12 mouse cellular contexts compared by ENCODE assay signal in the genomic region with DNA sequence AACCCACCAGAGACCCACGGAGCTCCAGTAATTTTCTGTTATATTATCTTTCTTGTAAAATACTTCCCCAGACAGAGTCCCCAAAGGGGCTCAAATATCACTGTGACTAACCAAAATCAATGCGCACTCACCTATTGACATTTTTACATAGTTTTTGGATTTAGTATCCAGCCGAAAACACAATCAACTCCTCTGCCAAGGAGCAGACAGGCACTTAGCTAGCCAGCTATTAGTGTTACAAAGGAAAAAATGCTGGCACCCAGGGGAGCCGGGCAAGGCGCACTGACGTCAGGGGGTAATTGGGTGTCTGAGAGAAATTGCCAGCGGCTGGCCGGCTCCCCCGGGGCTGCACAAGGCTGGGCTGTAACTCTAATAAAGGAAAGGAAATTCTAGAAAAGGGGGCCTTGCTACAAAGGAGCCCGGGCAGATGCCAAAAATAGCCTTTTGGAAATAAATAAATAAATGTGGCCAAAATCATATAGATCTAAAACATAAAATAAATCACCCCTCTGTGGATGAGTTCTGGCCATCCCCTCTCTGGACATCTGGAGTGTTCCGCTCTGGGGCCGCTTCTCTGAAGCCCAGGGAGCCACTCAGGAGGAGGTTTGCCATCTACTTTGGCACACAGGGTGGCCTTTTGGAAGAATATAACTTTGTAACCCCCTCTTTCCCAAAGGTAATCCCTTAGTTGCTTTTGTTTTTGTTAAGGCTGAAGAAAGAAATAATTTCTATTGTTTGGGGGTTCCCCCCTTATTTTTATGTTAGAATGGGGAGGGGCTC.
A peak's percentile ranks its signal among the peaks of the same experiment; 100 is the strongest.
DNase-seq lines count a peak whose midpoint lies in the region; ATAC-seq lines count a peak whose summit lies in the region.
"Had no signal": no experiment of that assay in that cellular context is flagged by ENCODE, and none has a peak within 500 bp of the region (broad histone marks: within the 10 kb centered on the region; RNA-seq: fewer than 3 reads in every experiment).

No protein-coding gene starts in this region.

- no peaks in the 10 kb centered on the region for H3K27me3 ChIP-seq in embryonic facial prominence, embryonic 14.5 days (replicated peaks; ENCODE audit: control insufficient read depth, insufficient read depth, low read length)
- no peaks in the 10 kb centered on the region for H3K27me3 ChIP-seq in hindbrain, embryonic 14.5 days (ENCODE audit: control insufficient read depth, insufficient read depth, low read length)
- no peaks in the 10 kb centered on the region for H3K27me3 ChIP-seq in midbrain, embryonic 12.5 days

- H3K27ac ChIP-seq in embryonic facial prominence, embryonic 14.5 days (replicated peaks; ENCODE audit: low read depth, low read length), result peak overlapping the region; percentile 70; the same call in 1 of the 2 replicates
- H3K27ac ChIP-seq in hindbrain, embryonic 14.5 days, result peak overlapping the region; percentile 71
- H3K27ac ChIP-seq in midbrain, embryonic 12.5 days (replicated peaks), result peak overlapping the region; percentile 93
- H3K27ac ChIP-seq: heart, adult 2 months; left cerebral cortex, adult 2 months had no signal

- H3K4me2 ChIP-seq in embryonic facial prominence, embryonic 14.5 days (ENCODE audit: low read depth, low read length), result peak overlapping the region; percentile 23; the same call in 1 of the 2 replicates
- H3K4me2 ChIP-seq in hindbrain, embryonic 14.5 days (replicated peaks), result peak overlapping the region; percentile 21
- H3K4me2 ChIP-seq in midbrain, embryonic 12.5 days (replicated peaks), result peak overlapping the region; percentile 19; the same call in 1 of the 2 replicates

- H3K9ac ChIP-seq in embryonic facial prominence, embryonic 14.5 days (ENCODE audit: low read depth, low read length), result 0 out of 2 replicates have a peak overlapping the region, but pooled peaks have one; percentile 25
- peak overlapping the region; percentile 18; the same call in 1 of the 2 replicates for H3K9ac ChIP-seq in hindbrain, embryonic 14.5 days
- 0 out of 2 replicates have a peak overlapping the region, but pooled peaks have one; percentile 34 for H3K9ac ChIP-seq in midbrain, embryonic 12.5 days (replicated peaks)

- no peak overlapping the region for H3K4me3 ChIP-seq in embryonic facial prominence, embryonic 14.5 days (ENCODE audit: low read depth, low read length)
- no peak overlapping the region for H3K4me3 ChIP-seq in hindbrain, embryonic 14.5 days (replicated peaks; ENCODE audit: low read length)
- no peak overlapping the region for H3K4me3 ChIP-seq in midbrain, embryonic 12.5 days
- H3K4me3 ChIP-seq: heart, adult 2 months; left cerebral cortex, adult 2 months had no signal

- peak; percentile 84 for DNase-seq in Muller cell, postnatal 12 days (ENCODE audit: inconsistent ontology term)
- DNase-seq in embryonic facial prominence, embryonic 14.5 days (ENCODE audit: low spot score), result peak; percentile 79
- peak; percentile 63 for DNase-seq in hindbrain, embryonic 14.5 days (ENCODE audit: low spot score)
- no peak for DNase-seq in thymus, postnatal 10 days (ENCODE audit: low spot score in 2 of 2)
- DNase-seq in cerebellum, postnatal 25 days, result no peak
- DNase-seq in cerebellum, adult 8-10 months, result no peak
- DNase-seq in B cell, adult 2 months, result no peak
- DNase-seq: cerebellum, adult 11-12 months; thymus, adult 2 months had no signal

- H3K9me3 ChIP-seq in embryonic facial prominence, embryonic 14.5 days (ENCODE audit: control insufficient read depth, low read length), result no peaks in the 10 kb centered on the region
- H3K9me3 ChIP-seq in hindbrain, embryonic 14.5 days (ENCODE audit: control insufficient read depth, low read length), result no peaks in the 10 kb centered on the region
- no peaks in the 10 kb centered on the region for H3K9me3 ChIP-seq in midbrain, embryonic 12.5 days

- 20% methylated on average over 12 of the region's 12 CpGs for WGBS in embryonic facial prominence, embryonic 14.5 days
- WGBS in hindbrain, embryonic 14.5 days, result 18% methylated on average over 12 of the region's 12 CpGs
- 16% methylated on average over 12 of the region's 12 CpGs for WGBS in midbrain, embryonic 12.5 days

- H3K36me3 ChIP-seq in embryonic facial prominence, embryonic 14.5 days (ENCODE audit: control insufficient read depth, insufficient read depth, low read length), result no peaks in the 10 kb centered on the region
- H3K36me3 ChIP-seq in hindbrain, embryonic 14.5 days (replicated peaks; ENCODE audit: control insufficient read depth, insufficient read depth), result no peaks in the 10 kb centered on the region
- H3K36me3 ChIP-seq in midbrain, embryonic 12.5 days, result peaks cover 3% of the 10 kb centered on the region; the same call in 1 of the 2 replicates

- H3K4me1 ChIP-seq in embryonic facial prominence, embryonic 14.5 days (ENCODE audit: control insufficient read depth, insufficient read depth, low read length), result peaks cover 80% of the 10 kb centered on the region
- H3K4me1 ChIP-seq in hindbrain, embryonic 14.5 days (replicated peaks; ENCODE audit: control insufficient read depth, insufficient read depth, low read length), result peaks cover 85% of the 10 kb centered on the region
- H3K4me1 ChIP-seq in midbrain, embryonic 12.5 days, result peaks cover 98% of the 10 kb centered on the region

- ATAC-seq in embryonic facial prominence, embryonic 14.5 days (ENCODE audit: low read depth), result no peak; the same call in 1 of the 2 replicates
- ATAC-seq in hindbrain, embryonic 14.5 days (ENCODE audit: low FRiP score), result no peak
- ATAC-seq in midbrain, embryonic 12.5 days (ENCODE audit: low FRiP score, low read depth), result no peak

Comparison
In these comparisons a context has a peak if more than half of its experiments do, and no peak if none do; other contexts are left out.
1. DNase-seq: peak in Muller cell, postnatal 12 days (single experiment), embryonic facial prominence, embryonic 14.5 days (single experiment) and hindbrain, embryonic 14.5 days (single experiment); none in thymus, postnatal 10 days (0 of 2), cerebellum, postnatal 25 days (0 of 2), cerebellum, adult 8-10 months (single experiment) and B cell, adult 2 months (0 of 2).
2. Peak in every context shown above with its lines, with median percentiles within 50 percentile points of each other: H3K27ac ChIP-seq, H3K4me2 ChIP-seq and H3K9ac ChIP-seq.